Mouse (Mus musculus) MEL (cell line): ENCODE data around the gene Lats2. TPM values are rescaled to one million over a fixed set of nuclear protein-coding genes. Genes with fewer than 3 reads are reported as not detected.

Experiments
- DNase-seq: peaks from one replicate; pipeline ENCODE4 v3.0.0; 2011; ENCODE audit warnings: low read depth, low spot score
- H3K27ac ChIP-seq: 2 replicates; pipeline ENCODE4 v1.5.1; 2012; ENCODE audit warnings: low read depth, mild to moderate bottlenecking, control low read depth, low read length, moderate library complexity; ENCODE audit not compliant: control insufficient read depth
- H3K27me3 ChIP-seq, 2 experiments: fragments of 150-350 bp in 1 of 2; sonication (generic) in 1 of 2; 2 replicates each; pipeline ENCODE4 v1.6.1; 2012; ENCODE audit warnings: low read length in 2 of 2, mild to moderate bottlenecking in 2 of 2, improper control_type of control experiment in 1 of 2, moderate library complexity in 1 of 2; ENCODE audit not compliant: insufficient read depth in 2 of 2, control insufficient read depth in 1 of 2
- H3K36me3 ChIP-seq, 2 experiments: 2 replicates each; pipeline ENCODE4 v1.6.1; 2012 to 2014; ENCODE audit warnings: low read length in 2 of 2, improper control_type of control experiment in 1 of 2, inconsistent platforms in 1 of 2, mild to moderate bottlenecking in 1 of 2; ENCODE audit not compliant: insufficient read depth in 2 of 2, control insufficient read depth in 1 of 2
- H3K4me1 ChIP-seq, 2 experiments: fragments of 150-350 bp in 1 of 2; sonication (generic) in 1 of 2; 2 replicates each; pipeline ENCODE4 v1.6.1; 2012; ENCODE audit warnings: low read length in 2 of 2, improper control_type of control experiment in 1 of 2, mild to moderate bottlenecking in 1 of 2; ENCODE audit not compliant: insufficient read depth in 2 of 2, control insufficient read depth in 1 of 2
- H3K4me3 ChIP-seq, 2 experiments: fragments of 150-350 bp in 1 of 2; sonication (generic) in 1 of 2; 2 replicates each; pipeline ENCODE4 v1.5.1; 2012; ENCODE audit warnings: low read depth in 2 of 2, low read length in 2 of 2, mild to moderate bottlenecking in 2 of 2, moderate library complexity in 2 of 2, control low read depth in 1 of 2, improper control_type of control experiment in 1 of 2; ENCODE audit not compliant: control insufficient read depth in 1 of 2, insufficient read depth in 1 of 2
- H3K79me2 ChIP-seq: 2 replicates; pipeline ENCODE4 v1.6.1; 2012; ENCODE audit warnings: mild to moderate bottlenecking, low read length, moderate library complexity; ENCODE audit not compliant: control insufficient read depth, poor library complexity, insufficient read depth
- H3K9ac ChIP-seq: 2 replicates; pipeline ENCODE4 v1.6.1; 2012; ENCODE audit warnings: low read depth, mild to moderate bottlenecking, control low read depth, low read length, moderate library complexity; ENCODE audit not compliant: control insufficient read depth, poor library complexity, severe bottlenecking
- H3K9me3 ChIP-seq: fragments of 150-350 bp; sonication (generic); replicated peaks from 2 replicates; pipeline ENCODE4 v1.6.1; 2012; ENCODE audit warnings: mild to moderate bottlenecking, low read length, improper control_type of control experiment, moderate library complexity; ENCODE audit not compliant: insufficient read depth
- BHLHE40 ChIP-seq: IDR thresholded peaks from 2 replicates; pipeline ENCODE4 v1.6.1; 2012; ENCODE audit warnings: low read depth, mild to moderate bottlenecking, inconsistent platforms, low read length, improper control_type of control experiment, borderline replicate concordance
- CHD1 ChIP-seq: IDR thresholded peaks from 2 replicates; pipeline ENCODE4 v1.6.1; 2012; ENCODE audit warnings: low read depth, mild to moderate bottlenecking, inconsistent platforms, low read length, improper control_type of control experiment
- CTCF ChIP-seq, 3 experiments: IDR thresholded peaks in 2 of 3; conservative IDR thresholded peaks in 1 of 3; 2 replicates each; pipeline ENCODE4 v1.5.1; 2011 to 2012; ENCODE audit warnings: low read length in 3 of 3, low read depth in 2 of 3, mild to moderate bottlenecking in 2 of 3, improper control_type of control experiment in 1 of 3, inconsistent platforms in 1 of 3, mixed read lengths in 1 of 3, moderate library complexity in 1 of 3; ENCODE audit not compliant: control insufficient read depth in 1 of 3, insufficient read depth in 1 of 3, poor library complexity in 1 of 3, severe bottlenecking in 1 of 3
- E2F4 ChIP-seq: IDR thresholded peaks from 2 replicates; pipeline ENCODE4 v1.6.1; 2011; ENCODE audit warnings: low read depth, low read length, improper control_type of control experiment, borderline replicate concordance
- EP300 ChIP-seq, 2 experiments: IDR thresholded peaks; 2 replicates each; pipeline ENCODE4 v1.6.1; 2011; ENCODE audit warnings: improper control_type of control experiment in 2 of 2, low read length in 2 of 2, low read depth in 1 of 2, mild to moderate bottlenecking in 1 of 2
- HCFC1 ChIP-seq: IDR thresholded peaks from 2 replicates; pipeline ENCODE4 v1.6.1; 2012; ENCODE audit warnings: low read depth, mild to moderate bottlenecking, inconsistent platforms, low read length, improper control_type of control experiment, moderate library complexity
- JUND ChIP-seq: IDR thresholded peaks from 2 replicates; pipeline ENCODE4 v1.6.1; 2011; ENCODE audit warnings: low read depth, mild to moderate bottlenecking, improper control_type of control experiment, low read length
- MAZ ChIP-seq: IDR thresholded peaks from 2 replicates; pipeline ENCODE4 v1.6.1; 2012; ENCODE audit warnings: low read depth, mild to moderate bottlenecking, inconsistent platforms, low read length, improper control_type of control experiment
- MXI1 ChIP-seq: IDR thresholded peaks from 2 replicates; pipeline ENCODE4 v1.6.1; 2011; ENCODE audit warnings: mild to moderate bottlenecking, low read depth, low read length, improper control_type of control experiment
- MYC ChIP-seq: IDR thresholded peaks from 2 replicates; pipeline ENCODE4 v1.6.1; 2011; ENCODE audit warnings: low read depth, mild to moderate bottlenecking, low read length, improper control_type of control experiment, moderate library complexity
- NELFE ChIP-seq: IDR thresholded peaks from 2 replicates; pipeline ENCODE4 v1.6.1; 2011; ENCODE audit warnings: low read depth, low read length, improper control_type of control experiment
- POLR2AphosphoS5 ChIP-seq: IDR thresholded peaks from 2 replicates; pipeline ENCODE4 v1.6.1; 2012; ENCODE audit warnings: low read depth, borderline replicate concordance, mild to moderate bottlenecking, inconsistent platforms, low read length, moderate library complexity, mixed read lengths
- RAD21 ChIP-seq: IDR thresholded peaks from 2 replicates; pipeline ENCODE4 v1.6.1; 2011; ENCODE audit warnings: mild to moderate bottlenecking, low read depth, low read length, improper control_type of control experiment
- RCOR1 ChIP-seq: IDR thresholded peaks from 2 replicates; pipeline ENCODE4 v1.6.1; 2012; ENCODE audit warnings: low read depth, mild to moderate bottlenecking, inconsistent platforms, low read length, improper control_type of control experiment
- UBTF ChIP-seq: IDR thresholded peaks from 2 replicates; pipeline ENCODE4 v1.6.1; 2012; ENCODE audit warnings: low read depth, mild to moderate bottlenecking, inconsistent platforms, low read length, improper control_type of control experiment, moderate library complexity, borderline replicate concordance; ENCODE audit not compliant: insufficient read depth
- USF2 ChIP-seq, 2 experiments: IDR thresholded peaks; 2 replicates each; pipeline ENCODE4 v1.6.1; 2011 to 2012; ENCODE audit warnings: improper control_type of control experiment in 2 of 2, low read length in 2 of 2, borderline replicate concordance in 1 of 2, inconsistent platforms in 1 of 2, low read depth in 1 of 2, mild to moderate bottlenecking in 1 of 2; ENCODE audit not compliant: insufficient read depth in 1 of 2
- ZMIZ1 ChIP-seq: IDR thresholded peaks from 2 replicates; pipeline ENCODE4 v1.6.1; 2012; ENCODE audit warnings: low read depth, mild to moderate bottlenecking, inconsistent platforms, low read length, improper control_type of control experiment, moderate library complexity
- polyA plus RNA-seq, 2 experiments: library from polyadenylated mRNA; stranded (reverse) in 1 of 2; unstranded in 1 of 2; fragments of >175 nt in 1 of 2; fragments of >200 nt in 1 of 2; gene quantifications; 2 replicates each; pipeline versions ENCODE4 v1.2.1 to v1.2.4; 2012; ENCODE audit warnings: low replicate concordance in 2 of 2, low read depth in 1 of 2; ENCODE audit not compliant: insufficient read length in 2 of 2, insufficient read depth in 1 of 2, missing spikeins in 1 of 2
- total RNA-seq: library from RNA; depleted of rRNA; stranded (reverse); fragments of 300-350 nt; gene quantifications from 2 replicates; pipeline ENCODE4 v1.2.3, GENCODE M21; 2012

Lats2 gene
- total and polyA plus RNA-seq, 3 experiments = 1.1 to 2.6 TPM; not detected in 1

- H3K4me1 ChIP-seq = no peaks in the 10 kb centered on the region
- H3K9ac ChIP-seq = no peak overlapping the region
- H3K79me2 ChIP-seq = no peaks in the 10 kb centered on the region
- H3K27me3 ChIP-seq = no peaks in the 10 kb centered on the region
- H3K36me3 ChIP-seq = no peaks in the 10 kb centered on the region
- H3K9me3 ChIP-seq = no peaks in the 10 kb centered on the region
- DNase-seq = no peak
- H3K4me3 ChIP-seq = no peak overlapping the region
- no peak overlapping the region for H3K27ac ChIP-seq
- TF ChIP-seq RAD21 (no peak), POLR2AphosphoS5 (no peak), JUND (no peak), UBTF (no peak), CHD1 (no peak), BHLHE40 (no peak), CTCF (IDR thresholded peaks at IDR 0.05 in 2 of 3, conservative IDR thresholded peaks at IDR 0.05 in 1 of 3; ENCODE audit: control insufficient read depth in 1 of 3, insufficient read depth in 1 of 3, low read depth in 2 of 3, low read length in 3 of 3, poor library complexity in 1 of 3, severe bottlenecking in 1 of 3) (no peak), USF2 (IDR thresholded peaks at IDR 0.05; ENCODE audit: borderline replicate concordance in 1 of 2, insufficient read depth in 1 of 2, low read depth in 1 of 2, low read length in 2 of 2) (no peak)
- TF ChIP-seq, all 39 proteins: peak for 0
Observed at GRCm38 (mm10) chr14:57730527-57730926, 27.7 kb downstream of the Lats2 start.

- DNase-seq = no peak
- H3K4me3 ChIP-seq = no peak overlapping the region
- no peaks in the 10 kb centered on the region for H3K9me3 ChIP-seq
- TF ChIP-seq RAD21 (no peak), CTCF (IDR thresholded peaks at IDR 0.05 in 2 of 3, conservative IDR thresholded peaks at IDR 0.05 in 1 of 3; ENCODE audit: control insufficient read depth in 1 of 3, insufficient read depth in 1 of 3, low read depth in 2 of 3, low read length in 3 of 3, poor library complexity in 1 of 3, severe bottlenecking in 1 of 3) (no peak), E2F4 (no peak), CHD1 (no peak), ZMIZ1 (no peak), POLR2AphosphoS5 (no peak), EP300 (IDR thresholded peaks at IDR 0.05; ENCODE audit: low read depth in 1 of 2, low read length in 2 of 2) (no peak), MXI1 (no peak), UBTF (no peak), NELFE (no peak), RCOR1 (no peak), MYC (no peak), JUND (no peak), MAZ (no peak), HCFC1 (no peak)
- no peaks in the 10 kb centered on the region for H3K36me3 ChIP-seq
- H3K27ac ChIP-seq = no peak overlapping the region
- H3K79me2 ChIP-seq = no peaks in the 10 kb centered on the region
- no peaks in the 10 kb centered on the region for H3K27me3 ChIP-seq
- no peak overlapping the region for H3K9ac ChIP-seq
- H3K4me1 ChIP-seq = no peaks in the 10 kb centered on the region
Observed at GRCm38 (mm10) chr14:57729975-57730499, 28.2 kb downstream of the Lats2 start.
